In the genomic region with DNA sequence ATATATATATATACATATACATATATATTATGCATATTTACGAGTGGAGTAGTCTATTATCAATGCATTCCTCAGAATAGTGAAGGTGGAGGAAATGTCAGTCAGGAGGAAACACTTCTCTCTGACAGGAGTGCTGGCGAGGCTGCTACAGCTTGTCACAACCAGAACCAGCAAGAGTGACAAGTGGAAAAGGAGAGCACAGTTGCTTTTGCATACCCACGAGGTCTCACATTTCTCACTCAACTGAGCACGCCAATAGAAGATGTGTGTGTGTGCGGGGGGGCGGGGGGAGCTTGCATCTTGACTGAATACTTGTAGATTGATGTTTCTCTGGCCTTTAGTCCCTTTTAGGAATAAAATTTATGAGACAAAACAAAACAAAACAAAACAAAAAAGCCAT, we compare ENCODE assay signal across 18 mouse cellular contexts.
"Had no signal": no experiment of that assay in that cellular context is flagged by ENCODE, and none has a peak within 500 bp of the region (broad histone marks: within the 10 kb centered on the region; RNA-seq: fewer than 3 reads in every experiment).

No protein-coding gene starts in this region.

- H3K4me3 ChIP-seq: limb, embryonic 12.5 days; liver, embryonic 13.5 days; lung, embryonic 15.5 days; megakaryocyte, embryonic 14.5 days; midbrain, embryonic 15.5 days; neural tube, embryonic 12.5 days had no signal

- H3K9me3 ChIP-seq: limb, embryonic 12.5 days; liver, embryonic 13.5 days; lung, embryonic 15.5 days; megakaryocyte, embryonic 14.5 days; midbrain, embryonic 15.5 days; neural tube, embryonic 12.5 days had no signal

- H3K27ac ChIP-seq: kidney, postnatal 0 days; limb, embryonic 12.5 days; liver, embryonic 13.5 days; lung, embryonic 15.5 days; macrophage; midbrain, embryonic 15.5 days; neural tube, embryonic 12.5 days had no signal

- ATAC-seq: liver, postnatal 0 days; midbrain, embryonic 15.5 days had no signal

- H3K4me2 ChIP-seq: limb, embryonic 12.5 days; liver, embryonic 13.5 days; lung, embryonic 15.5 days; midbrain, embryonic 11.5 days; midbrain, embryonic 15.5 days; neural tube, embryonic 12.5 days had no signal

- H3K4me1 ChIP-seq: limb, embryonic 12.5 days; liver, embryonic 13.5 days; lung, embryonic 15.5 days; megakaryocyte, embryonic 14.5 days; midbrain, embryonic 15.5 days; neural tube, embryonic 12.5 days had no signal

- DNase-seq: kidney, postnatal 36 days; layer of hippocampus, adult 9-11 months; layer of hippocampus, postnatal 36 days; liver; liver, embryonic 13.5 days; liver, postnatal 0 days; lung, postnatal 14 days; right cerebral cortex, adult 18-20 months; right cerebral cortex, postnatal 25 days; thymus, postnatal 36 days had no signal

- H3K27me3 ChIP-seq: limb, embryonic 12.5 days; liver, embryonic 13.5 days; lung, embryonic 15.5 days; midbrain, embryonic 15.5 days; neural tube, embryonic 12.5 days had no signal

- H3K36me3 ChIP-seq: limb, embryonic 12.5 days; liver, embryonic 13.5 days; lung, embryonic 15.5 days; midbrain, embryonic 15.5 days; neural tube, embryonic 12.5 days had no signal

- H3K9ac ChIP-seq: limb, embryonic 12.5 days; liver, embryonic 13.5 days; liver, postnatal 0 days; lung, embryonic 15.5 days; midbrain, embryonic 15.5 days; neural tube, embryonic 12.5 days had no signal
